Mouse (Mus musculus): ENCODE results near the gene Gm42372. TPM values are rescaled to one million over a fixed set of nuclear protein-coding genes. Genes with fewer than 3 reads are reported as not detected.
"Not testable (repeated sequence)": the region's sequence is repeated elsewhere in the genome, so short reads cannot be mapped to it uniquely, and the experiment has no call there.

Gene Gm42372
- polyA plus RNA-seq (2015; fragmentation: Nextera tagmentation; extraction: Ambion mirVana) = 0.33 and 0.49 TPM in 2 replicates

DNA sequence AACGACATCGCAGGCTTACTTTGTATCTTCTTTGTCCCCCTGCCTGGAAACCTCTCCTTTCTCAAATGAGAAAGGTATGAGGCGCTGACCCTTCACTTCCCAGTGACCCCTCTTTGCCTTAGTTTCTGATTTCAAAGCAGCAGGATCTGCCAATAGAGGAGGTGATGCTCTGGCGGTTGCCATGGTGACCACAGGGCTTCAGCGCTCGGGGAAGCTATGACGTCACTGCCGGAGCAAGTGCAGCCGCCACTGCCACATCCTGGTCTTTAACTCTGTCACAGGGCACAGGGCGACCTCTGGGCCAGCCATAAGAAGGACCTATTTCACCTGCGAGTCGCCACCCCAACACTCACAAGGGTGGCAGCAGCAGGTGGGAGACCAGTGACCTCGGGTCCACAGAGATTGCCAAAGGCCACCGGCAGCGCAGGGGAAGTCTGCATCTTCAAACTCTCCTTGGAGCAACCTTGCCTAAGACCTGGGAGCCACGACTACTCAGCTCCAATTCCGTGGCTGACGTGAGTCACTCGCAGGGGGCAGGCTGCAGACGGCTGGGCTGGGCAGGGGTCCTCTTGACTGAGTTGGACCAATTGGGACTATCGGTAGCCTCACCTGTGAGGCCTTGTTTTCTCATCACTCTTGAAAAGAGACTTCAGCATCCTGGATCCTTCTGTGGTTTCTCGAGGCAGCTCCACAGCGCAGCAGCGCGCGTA is at the start of gene Gm42372:
Gene Gm42372 (plus strand): TSS at position 228 of the 710 bp plus-strand sequence.
- DNase-seq (ENCODE audit: low spot score) = peak; percentile 89

DNA sequence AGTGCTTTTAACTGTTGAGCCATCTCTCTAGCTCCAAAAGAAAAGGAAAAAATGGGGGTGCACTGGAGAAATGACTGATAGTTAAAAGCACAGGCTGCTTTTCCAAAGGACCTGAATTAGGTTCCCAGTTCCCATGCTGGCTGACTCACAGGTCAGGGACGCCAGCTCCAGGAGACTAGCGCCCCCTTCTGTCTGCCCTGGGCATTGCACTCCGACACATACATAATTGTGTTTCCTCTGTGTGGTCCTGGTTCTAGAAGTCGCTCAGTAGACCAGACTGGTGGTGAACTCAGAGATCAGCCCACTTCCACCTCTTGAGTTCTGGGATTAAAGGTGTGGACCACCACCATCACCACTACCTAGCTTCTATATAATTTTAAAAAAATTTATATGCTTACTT is 45.6 kb upstream of the Gm42372 start:
- no peak for DNase-seq (ENCODE audit: low spot score)

DNA sequence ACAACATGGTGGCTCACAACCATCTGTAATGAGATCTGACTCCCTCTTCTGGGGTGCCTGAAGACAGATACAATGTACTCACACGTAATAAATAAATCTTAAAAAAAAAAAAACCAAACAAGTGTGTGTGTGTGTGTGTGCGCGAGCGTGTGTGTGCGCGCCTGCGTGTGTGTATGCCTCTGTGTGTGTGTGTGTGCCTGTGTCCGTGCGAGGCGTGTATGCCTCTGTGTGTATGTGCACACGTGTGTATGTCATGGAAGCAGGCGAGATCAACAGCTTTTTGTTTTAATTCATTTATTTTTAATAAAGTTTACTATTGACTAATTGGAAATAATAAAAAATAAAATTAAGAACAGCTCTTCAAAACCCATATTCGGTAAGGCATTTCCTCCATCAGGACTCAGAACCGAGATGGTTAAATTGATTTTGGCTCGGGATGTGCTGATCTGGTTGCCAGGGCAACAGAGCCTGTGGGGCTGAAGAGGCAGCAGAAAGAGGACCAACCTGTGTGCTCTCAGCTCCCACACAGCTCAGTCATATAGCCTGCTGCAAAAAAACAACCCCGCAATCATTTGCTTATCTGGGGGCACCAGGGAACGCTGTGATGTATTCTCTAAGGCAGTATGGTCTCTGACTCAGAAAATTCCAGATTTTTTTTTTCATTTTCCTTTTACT is 44.6 kb upstream of the Gm42372 start:
- no peak for DNase-seq (ENCODE audit: low spot score)

DNA sequence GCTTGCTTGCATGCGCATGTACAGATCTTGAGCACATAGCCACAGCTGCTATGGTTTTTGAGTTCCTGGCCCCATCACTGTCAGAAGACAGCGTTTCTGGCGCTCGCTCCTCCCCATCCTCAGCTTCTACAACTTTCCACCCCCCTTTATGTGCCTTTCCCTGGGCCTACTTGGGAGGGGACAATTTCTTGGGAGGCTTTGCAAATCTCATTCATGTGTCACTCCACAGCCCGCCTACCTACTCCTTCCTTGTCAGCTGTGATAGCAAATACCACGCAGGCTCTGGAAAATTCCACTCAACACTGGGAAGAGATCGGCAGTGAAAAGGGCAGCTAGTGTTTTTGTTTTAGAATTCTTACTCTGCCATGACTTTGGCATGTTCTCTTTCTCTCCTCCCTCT is 42.6 kb upstream of the Gm42372 start:
- no peak for DNase-seq (ENCODE audit: low spot score)

DNA sequence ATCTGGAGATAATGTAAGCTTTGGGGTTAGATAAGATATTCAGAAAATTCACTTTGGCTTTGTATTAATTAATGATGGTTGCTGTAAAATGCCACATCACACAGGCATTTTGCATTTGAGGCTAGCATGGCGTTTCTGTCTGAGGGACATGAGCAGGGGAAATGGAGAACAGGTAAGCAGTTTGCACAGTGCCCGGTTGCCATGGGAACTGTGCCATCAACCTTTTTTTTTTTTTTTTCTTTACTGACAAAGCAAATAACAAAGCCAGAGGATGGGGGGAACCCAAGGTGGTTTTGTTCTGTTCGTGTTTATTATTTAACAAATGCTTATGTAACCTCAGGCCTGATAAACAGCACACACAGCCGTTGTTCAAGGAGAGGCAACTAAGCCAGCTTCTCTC is 40.0 kb upstream of the Gm42372 start:
- DNase-seq (ENCODE audit: low spot score) = no peak

DNA sequence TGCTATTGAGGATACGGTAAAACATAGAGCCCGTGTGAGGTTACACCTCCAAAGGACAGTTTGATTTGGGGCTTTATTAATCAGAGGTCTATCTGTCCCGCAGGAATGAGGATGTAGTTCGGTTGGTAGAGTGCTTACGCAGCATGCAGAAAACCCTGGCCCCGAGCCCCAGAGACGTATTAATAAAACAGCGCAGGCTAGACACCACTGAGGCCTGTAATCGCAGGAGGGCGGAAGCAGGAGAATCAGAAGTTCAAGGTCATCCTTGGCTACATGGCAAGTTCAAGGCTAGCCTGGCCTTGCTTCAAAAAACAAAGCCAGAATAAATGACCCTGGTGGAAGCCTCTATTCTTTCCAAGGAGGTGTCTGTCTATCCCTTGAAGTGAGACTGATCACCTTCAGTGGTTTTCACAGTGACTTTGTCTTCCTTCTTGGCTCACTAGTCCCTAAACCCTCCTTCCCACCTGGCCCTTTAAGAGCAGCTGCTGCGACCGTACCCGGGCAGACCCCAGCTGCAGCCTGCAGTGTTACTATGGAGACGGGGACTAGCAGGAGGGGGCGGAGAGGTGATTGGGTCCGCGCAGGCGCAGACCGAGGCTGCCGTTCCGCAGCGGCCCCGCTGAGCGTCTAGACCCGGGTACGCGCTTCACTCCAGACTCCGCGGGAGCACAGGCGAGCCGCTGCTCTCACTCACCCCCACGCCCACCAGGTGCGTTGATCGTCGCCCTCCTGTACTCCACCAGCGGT is 38.7 kb upstream of the Gm42372 start, which contains the start of gene Pnmal2:
Gene Pnmal2 (plus strand): TSS at position 622 of the 747 bp plus-strand sequence.
- peak; percentile 96 for DNase-seq (ENCODE audit: low spot score)

DNA sequence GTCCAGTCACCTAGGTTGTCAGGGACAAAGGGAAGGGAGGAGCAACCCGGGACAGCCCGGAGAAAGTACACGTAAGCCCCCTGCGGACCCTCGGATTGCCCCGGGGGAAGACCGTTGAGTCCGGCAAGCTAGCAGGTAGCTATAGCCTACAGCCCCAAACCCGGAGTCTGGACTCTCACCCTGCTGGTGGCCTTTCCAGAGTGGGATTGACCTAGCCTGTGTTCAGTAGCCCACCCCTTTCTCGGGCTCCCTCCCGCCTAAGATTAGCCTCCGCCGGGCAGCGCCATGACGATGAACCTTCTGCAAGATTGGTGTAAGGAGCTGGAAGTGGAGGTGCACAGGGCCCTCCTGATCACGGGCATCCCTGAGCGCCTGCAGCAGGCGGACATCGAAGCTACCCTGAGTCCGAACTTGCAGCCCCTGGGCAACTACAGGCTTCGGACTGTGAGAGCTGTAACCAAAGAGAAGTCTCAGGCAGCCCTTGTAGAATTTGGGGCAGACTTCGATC is 38.0 kb upstream of the Gm42372 start:
- no peak for DNase-seq (ENCODE audit: low spot score)

DNA sequence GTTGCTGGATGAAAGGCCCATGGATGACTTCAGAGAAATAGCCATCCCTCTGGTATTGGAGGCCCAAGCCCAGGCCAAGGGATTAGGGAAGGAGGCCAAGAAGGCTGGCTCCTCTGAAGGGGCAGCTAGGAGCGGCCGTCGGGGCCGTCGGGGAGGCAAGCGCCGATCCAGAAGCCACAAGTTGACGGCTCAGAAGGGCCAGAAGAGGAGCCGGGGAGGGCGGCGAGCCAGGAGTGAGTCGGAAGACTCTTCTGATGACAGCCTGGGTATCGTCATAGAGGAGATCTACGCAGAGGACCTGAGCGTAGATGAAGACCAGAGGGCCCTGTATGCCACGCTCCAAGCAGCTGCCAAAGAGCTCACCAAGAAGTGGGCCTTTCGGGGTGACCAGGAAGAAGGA is 37.5 kb upstream of the Gm42372 start:
- DNase-seq (ENCODE audit: low spot score) = no peak

DNA sequence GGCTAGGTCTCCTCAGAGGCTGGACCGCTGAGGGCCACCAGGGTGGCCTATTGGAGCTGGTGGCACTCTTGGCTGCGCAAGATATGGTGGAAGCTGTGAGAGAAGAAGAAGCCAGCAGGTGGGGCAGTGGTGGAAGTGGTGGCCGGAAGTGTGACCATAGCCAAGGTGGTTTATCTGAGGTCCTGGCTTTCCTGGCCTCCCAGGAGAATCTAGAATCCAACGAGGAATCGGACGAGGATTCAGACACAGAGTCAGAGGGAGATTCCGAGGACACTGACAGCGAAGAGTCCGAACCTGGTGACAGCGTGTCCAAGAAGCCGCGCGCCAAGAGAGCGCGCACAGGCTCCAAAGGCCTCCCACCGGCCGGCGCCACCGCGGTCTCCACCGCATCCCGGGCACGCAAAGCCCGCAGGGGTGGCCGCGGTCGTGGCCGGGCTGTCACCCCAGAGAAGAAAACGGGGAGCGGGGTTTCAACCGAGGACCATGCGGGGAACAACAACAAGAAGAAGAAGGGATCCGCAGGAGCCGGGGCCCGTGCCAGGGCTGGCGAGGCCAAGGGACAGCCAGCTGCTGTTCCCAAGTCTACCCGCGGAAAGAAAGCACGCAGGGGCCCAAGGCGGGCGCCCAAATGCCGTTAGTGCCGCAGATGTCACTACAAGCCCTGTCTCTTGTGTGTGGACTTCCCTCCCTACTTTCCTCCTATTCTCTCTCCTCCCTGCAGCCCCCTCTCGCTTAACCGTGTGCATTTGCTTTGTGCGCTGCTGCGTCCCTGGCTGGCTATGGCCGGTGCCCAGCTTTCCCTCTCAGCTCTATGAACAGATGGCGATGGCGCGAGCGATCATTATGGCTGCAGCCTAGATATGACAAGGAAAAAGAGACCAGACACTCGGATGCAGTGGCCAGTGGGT is 36.2 kb upstream of the Gm42372 start:
- DNase-seq (ENCODE audit: low spot score) = no peak

DNA sequence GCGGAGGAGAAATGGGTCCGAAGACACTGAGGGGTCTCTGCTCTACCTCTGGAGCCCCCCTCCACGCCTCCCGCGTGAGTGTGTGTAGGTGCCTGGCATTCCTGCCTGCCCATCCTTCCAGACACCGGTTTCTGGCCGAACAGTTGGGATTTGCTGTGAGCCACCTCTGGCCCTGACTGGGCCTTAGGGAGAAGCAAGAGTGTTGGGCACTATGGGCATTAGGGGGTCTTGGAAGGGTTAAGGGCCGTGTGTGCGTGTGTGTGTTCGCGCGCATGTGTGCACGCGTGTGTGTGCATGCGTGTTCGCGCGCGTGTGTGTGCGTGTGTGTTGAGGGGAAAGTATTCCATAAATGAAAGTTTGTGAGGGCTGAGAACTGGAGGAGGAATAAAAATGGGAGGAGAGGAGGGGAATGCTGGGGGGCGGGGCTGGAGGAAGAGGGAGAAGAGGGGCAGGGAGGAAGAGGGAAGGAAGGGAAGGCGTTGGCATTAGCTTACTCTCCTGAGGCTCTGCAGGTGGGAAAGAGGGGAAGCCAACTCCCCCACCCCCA is 35.5 kb upstream of the Gm42372 start:
- no peak for DNase-seq (ENCODE audit: low spot score)

DNA sequence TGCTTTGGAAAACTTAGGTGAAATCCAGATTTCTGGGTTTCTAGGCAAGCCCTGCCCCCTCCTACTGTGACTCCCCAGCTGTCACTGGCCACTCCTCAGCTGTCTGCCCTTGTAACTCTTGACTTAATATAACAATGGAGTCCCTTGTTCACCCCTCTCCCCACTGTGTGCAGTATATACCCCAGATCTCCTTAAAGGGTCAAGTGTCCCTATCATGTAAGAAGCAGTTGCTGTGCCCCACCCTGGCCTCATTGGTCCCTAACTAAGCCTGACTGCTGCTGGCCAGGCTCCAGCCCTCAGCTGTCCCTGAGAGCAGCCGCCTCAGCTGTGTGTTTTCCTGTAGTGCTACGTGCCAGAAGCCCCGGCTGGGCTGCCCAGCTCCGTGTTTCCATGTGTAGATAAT is 34.9 kb upstream of the Gm42372 start:
- no peak for DNase-seq (ENCODE audit: low spot score)

DNA sequence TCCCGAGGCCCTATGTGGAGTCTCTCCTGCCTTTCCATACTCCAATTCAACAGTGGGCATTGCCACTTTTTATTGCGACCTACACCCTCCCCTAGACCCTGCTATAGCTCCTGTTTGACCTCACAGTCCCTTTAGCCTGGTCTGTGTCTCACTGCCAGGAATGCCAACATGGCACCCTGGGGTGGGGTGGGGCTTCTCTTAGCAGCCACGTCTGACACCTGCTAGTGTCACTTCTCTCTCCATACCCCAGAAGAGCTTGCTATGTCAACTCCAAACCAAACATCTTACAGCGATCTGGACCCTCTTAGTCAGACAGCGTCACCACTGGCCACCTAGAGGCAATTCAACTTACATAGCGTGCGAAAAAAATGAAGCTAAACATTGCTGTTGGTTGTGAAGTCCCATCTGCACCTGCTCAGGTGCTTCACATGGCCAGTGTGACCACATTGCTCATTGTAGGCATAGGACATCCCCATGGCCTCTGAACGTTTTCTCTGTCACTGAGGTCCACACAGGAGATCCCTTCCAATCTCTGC is 33.9 kb upstream of the Gm42372 start:
- DNase-seq (ENCODE audit: low spot score) = no peak

DNA sequence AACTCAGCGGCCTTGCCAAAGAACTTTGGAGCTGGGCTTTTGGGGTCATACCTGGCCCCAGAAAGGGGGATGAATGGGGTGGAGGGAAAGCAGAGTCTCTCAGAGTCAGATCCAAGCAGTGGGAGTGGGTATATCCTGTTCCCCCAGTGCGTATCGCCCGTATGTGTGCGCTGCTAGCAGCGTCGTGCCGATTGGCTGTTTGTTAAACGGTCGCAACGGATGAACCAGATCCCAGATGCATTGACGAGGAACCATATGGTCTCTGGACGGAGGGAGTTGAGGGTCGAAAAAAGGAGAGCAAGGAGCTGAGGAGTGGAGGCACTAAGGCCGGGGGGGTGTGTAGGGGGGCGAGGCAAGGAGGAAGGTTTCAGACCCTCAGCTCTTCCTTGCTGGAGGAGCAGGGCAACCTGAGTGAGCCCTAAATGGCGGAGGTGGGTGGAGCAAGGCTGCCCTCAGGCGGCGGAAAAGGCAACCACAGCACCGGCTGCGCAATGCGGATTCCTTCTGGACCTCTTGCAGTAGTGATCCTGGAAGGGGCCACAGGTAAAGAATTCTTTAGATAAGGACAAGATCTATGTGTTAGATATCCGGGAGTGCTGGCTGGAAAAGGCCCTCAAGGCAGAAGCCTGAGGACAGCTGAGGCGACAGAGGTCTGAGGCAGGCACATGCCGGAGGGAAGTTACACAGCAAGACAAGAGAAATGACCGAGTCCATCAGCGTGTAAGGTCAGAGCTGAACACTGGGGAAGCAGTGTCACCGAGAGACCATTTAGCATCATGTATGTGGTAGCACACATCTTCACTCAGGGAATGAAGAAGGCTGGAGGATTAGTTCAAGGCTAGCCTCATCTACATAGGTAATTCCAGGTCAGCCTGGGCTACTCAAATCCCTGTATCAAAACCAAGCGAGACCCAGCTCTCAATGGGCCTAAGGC is 32.7 kb upstream of the Gm42372 start:
- peak; percentile 84 for DNase-seq (ENCODE audit: low spot score)

DNA sequence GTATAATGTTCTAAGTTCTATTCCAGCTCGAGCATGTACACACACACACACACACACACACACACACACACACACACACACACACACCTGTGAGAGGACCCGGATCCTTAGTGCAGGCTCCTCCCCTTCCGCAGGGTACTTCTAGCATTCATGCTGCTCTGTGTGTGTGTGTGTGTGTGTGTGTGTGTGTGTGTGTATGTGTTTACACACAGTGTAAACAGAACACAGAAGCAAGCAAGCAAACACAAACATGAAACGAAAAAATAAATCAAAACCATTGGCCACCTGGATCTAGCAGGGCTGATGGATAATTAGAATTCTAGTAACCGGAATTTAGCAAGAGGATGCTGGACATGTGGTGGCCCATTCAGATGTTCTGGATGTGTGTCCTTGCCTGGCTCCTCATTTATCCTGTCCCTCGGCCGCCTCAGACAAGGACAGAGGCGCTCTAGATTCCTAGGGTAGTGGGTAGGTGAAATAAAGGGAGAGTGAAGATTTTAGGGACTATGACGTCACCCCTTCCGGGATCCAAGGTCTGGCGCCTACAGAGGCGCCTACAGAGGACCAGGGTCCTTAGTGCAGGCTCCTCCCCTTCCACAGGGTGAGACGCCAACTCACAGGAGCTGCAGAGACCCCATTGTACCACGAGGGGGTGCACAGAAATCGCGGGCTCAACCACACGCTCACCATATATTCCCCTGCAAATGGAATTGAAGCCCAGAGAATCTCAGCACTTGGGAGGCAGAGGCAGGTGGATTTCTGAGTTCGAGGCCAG is 31.8 kb upstream of the Gm42372 start:
- DNase-seq (ENCODE audit: low spot score) = peak; percentile 86

DNA sequence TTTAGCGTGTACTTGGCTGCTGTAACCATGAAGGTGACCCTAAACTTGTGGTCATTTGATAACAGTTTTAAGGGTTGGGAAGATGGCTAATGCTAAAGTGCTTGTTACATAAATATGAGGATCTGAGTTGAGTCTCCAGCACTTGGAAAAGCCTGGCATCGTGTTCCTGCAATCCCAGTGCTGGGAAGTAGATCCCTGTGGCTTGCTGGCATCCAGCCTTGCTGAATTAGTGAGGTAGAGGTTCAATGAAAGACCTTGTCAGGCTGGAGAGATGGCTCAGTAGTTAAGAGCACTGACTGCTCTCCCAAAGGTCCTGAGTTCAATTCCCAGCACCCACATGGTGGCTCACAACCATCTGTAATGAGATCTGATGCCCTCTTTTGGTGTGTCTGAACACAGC is 29.1 kb upstream of the Gm42372 start:
- DNase-seq (ENCODE audit: low spot score) = not testable (repeated sequence)

DNA sequence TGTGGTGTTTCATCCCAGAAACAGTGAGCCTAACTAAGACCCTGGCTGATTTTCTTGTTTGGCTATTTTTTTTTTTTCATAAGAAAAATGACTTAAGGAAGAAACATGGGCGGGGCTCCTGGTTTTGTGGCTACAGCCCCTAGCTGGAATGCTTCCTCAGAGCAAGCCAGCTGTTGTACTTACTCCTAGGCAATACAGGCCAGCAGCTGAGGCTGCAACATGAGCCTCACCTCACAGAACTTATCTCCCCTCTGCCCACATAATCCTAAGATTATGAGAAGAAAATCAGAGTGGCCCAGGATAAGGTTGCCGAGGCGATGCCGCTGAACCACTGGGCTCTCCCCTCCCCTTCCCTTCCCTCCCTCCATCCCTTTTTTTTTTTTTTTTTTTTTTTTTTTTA is 27.2 kb upstream of the Gm42372 start:
- DNase-seq (ENCODE audit: low spot score) = no peak

DNA sequence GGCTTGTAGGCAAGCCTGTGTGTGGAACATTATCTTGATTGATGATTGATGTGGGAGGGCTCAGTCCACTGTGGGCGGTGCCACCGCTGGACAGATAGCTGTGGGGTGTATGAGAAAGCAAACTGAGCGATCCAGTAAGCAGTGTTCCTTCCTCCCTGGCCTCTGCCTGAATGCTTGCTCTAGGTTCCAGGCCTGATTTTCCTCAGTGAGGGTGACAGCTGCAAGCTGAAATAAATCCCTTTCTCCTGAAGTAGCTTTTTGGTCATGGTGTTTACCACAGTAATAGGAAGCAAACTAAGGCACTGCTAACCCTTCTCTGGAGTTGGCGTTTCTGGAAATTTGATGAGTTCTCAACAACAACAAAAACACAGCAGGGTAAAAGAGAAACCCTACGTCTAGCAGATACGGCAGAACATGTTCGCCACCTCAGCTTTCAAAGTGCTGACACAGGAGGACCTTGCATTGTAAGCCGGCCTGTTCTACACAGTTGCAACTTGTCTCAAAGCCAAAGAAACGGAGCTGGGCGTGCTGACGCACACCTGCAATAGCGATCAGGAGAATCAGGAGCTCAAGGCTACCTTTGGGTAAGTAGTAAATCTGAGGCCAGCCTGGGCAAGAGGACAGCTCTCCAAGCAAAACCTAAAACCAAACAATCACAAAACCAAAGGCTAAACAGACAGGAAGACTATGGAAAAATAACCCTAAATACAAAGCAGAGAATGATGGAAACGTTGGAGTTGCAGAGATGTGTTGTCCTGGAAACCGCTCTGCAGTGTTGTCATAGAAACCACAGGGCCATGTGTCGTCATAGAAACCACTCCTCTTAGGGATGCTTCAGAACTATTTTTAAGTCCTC is 26.2 kb upstream of the Gm42372 start:
- DNase-seq (ENCODE audit: low spot score) = no peak

Data from thymus, postnatal 0 days (tissue).